Mouse (Mus musculus): Measurements from ENCODE around the gene Zfp14.
A peak's percentile ranks its signal among the peaks of the same experiment; 100 is the strongest.

The Zfp14 gene

DNA sequence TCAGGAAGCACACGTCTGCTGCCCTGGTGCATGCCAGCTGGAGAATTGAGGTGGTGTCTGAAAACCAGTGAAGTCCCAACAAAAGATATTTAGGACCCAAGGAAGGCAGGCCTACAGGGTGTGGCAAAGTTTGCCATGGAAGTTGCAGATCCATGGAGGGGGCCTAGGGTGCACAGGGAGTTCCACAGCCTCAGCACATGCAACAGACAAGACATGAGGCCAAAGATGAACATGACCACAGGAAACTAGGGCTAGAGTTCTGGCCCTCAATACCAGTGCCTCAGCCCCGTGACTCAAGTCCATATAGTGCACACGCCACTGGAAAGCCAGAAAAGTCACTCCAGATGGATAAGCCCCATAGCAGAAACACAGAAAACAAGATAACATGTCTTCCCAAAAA, 22.6 kb downstream of the Zfp14 start:
- no peak for DNase-seq (ENCODE audit: low spot score in 2 of 2)

- no peak for DNase-seq (ENCODE audit: low spot score in 2 of 2)
Measured at GRCm38 (mm10) chr7:30027331-30027730, 23.8 kb downstream of the Zfp14 start.

- DNase-seq (ENCODE audit: low spot score in 2 of 2) = no peak
Measured at GRCm38 (mm10) chr7:30025358-30025757, 25.8 kb downstream of the Zfp14 start.

DNA sequence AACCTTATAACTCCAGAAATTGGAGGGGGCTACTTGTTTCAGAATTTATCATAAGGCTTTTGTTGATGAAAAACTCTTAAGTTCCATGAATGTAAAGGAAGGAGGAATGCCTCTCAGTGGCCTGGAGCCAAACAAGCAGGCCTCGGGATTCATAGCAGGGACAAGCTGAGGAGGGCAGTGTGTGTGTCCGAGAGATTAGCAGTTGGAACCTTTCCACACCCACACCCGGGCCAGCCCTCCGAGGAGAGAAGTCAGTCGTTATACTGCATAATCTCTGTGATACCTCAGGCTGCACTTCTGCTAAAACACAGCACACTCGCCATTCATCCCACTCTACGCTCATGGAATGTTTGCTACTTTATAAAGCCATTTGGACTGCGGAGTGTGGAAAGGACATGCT, 27.4 kb downstream of the Zfp14 start:
- DNase-seq (ENCODE audit: low spot score in 2 of 2) = no peak

DNA sequence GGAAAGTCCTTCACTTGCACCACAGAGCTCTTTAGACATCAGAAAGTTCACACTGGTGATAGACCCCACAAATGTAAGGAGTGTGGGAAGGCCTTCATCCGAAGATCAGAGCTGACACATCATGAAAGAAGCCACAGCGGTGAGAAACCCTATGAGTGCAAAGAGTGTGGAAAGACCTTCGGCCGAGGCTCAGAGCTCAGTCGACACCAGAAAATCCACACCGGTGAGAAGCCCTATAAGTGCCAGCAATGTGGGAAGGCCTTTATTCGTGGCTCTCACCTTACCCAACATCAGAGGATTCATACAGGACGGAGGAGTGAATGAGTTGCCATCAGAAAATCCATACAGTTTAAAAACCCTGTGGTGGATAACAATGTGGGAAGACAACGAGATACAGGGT, 27.9 kb downstream of the Zfp14 start:
- no peak for DNase-seq (ENCODE audit: low spot score in 2 of 2)

GRCm38 (mm10) chr7:30019543-30019942, 31.6 kb downstream of the Zfp14 start:
- no peak for DNase-seq (ENCODE audit: low spot score in 2 of 2)

DNA sequence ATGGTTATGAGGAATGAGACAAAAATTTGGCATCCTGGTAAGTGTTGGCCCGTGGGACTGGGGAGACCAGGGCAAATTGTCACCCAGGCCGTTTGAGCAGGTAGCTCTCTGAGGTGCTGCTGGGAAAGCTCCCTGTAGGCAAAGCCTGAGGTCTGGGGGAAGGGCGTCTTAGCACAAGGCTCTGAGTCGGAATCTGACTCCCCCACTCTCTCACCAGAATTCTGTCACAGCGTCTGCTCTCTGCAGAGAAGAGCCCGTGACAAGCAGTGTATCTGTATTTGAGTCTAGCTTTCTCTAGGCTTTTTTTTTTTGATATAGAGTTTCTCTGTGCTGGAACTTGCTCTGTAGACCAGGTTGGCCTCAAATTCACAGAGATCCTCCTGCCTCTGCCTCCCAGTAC, 34.0 kb downstream of the Zfp14 start:
- no peak for DNase-seq (ENCODE audit: low spot score in 2 of 2)

DNA sequence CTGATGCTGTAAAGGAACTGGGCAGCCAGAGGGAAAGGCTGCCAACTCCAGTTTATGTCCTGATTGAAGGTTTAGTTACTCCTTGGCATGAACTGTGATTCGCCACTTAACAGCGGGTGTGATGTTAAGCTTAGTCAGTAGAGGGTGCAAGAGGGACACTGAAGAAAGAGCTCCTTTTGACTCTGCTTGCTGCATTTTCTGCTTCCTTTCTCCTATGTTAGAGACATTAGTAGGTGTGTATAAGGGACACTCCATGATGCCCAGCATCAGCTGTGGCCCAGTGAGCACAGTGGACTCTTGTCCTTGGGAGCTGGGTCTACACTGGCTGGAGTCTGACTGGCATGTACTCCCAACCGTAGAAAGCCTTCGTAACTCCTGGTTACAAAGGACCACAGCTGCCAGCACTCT, 38.2 kb downstream of the Zfp14 start:
- DNase-seq (ENCODE audit: low spot score in 2 of 2) = peak; percentile 40 to 53

- no peak for DNase-seq (ENCODE audit: low spot score in 2 of 2)
Measured at GRCm38 (mm10) chr7:30010551-30011195, 40.5 kb downstream of the Zfp14 start.

DNA sequence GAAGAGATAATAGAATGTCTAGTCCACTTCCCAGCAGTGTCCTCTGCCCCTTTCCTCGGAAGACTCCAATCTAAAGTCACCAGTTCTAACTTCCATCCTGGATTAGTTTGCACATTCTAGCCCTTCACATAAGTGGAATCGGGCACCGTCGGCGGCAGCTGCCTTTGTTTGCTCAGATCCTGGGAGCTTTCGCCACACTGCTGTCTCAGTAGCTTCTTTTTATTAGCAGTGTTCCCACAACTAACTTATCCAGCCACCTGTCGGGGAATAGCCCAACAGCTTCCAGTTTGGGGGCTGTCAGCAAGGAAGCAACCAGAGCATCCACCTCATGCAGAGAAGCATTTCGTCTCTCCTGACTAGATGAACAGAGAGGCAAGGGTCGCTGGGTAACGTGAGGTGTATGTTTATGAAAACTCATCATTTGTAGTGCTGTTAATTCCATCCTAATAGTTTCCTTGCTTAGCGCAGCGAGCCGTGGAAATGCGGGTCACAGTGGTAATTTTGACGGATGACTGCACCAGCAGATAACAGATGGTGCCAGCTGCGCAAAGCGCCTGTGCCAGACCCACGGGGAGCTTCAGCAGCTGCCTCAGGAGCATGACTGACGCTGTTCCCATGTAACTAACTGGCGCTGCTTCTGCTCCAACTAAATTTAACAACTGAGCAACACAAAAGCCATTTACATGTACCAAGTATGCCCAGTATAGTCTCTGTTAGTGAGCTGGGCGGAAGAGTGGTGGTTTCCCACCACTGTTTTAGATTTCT, 41.7 kb downstream of the Zfp14 start:
- DNase-seq (ENCODE audit: low spot score in 2 of 2) = peak; percentile 37 to 78

DNA sequence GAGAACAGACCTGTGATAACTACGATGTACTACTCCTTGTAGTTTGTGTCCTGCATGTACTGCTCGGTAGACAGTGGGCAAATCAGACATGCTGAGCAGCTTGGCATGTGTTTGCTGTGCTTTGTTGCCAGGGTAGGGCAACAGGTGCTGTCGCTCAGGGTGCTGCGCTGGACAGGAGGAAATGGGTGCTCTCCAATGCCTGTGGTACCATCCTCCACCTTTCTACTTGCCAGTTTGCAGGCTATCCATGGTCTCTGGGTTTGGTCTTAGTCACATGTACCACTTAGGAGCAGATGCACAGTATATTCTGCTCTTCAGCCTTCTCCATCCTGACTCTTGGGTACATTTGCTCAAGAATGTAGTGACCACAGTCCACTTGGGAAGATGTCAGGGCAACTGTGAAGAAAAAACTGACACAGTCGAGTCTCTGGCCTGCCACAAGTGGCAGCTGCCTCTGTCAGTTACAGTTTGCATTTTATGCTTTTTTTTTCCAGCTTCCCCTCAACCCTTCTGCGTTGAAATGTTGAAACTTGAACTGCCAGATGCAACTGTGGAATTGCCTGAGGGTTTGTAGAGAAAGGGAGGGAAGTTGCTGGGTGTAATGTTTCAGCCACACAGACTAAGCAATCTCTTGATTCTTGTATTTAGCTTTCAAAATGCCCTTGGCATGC, 43.0 kb downstream of the Zfp14 start:
- DNase-seq (ENCODE audit: low spot score in 2 of 2) = no peak

DNA sequence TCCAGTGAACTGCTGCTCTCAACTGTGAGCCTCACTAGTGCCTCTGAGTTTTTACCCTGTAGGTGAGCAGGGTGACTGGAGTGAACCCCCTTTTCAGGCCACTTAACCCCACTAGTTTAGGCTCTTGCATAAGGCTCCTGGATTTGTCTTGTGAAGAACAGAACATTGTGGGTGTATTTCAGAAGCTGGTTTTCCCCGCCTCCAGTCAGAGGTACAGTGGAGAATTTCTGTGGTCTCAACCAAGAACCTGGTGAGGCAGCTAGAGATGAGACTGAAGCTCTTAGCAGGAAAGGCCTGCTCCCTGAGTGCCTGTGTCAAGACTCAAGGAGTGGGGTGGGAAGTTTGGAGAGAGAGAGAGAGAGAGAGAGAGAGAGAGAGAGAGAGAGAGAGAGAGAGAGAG, 43.6 kb downstream of the Zfp14 start:
- DNase-seq (ENCODE audit: low spot score in 2 of 2) = peak in 1 of 2 experiments; percentile 50

- no peak for DNase-seq (ENCODE audit: low spot score in 2 of 2)
Measured at GRCm38 (mm10) chr7:30000601-30001000, 50.6 kb downstream of the Zfp14 start.

DNA sequence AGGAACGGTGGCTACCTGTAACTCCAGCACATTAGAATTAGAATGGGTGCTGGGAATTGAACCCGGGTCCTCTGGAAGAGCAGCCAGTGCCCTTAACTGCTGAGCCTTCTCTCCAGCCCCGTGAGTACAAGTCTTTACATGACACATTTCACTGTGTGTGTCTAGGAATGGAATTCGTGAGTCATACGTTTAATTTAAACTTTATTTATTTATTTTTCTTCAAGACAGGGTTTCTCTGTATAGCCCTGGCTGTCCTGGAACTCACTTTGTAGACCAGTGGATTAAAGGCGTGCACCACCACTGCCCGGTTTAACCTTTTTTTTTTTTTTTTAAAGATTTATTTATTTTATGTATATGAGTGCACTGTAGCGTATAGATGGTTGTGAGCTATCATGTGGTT, 56.0 kb downstream of the Zfp14 start:
- DNase-seq (ENCODE audit: low spot score in 2 of 2) = no peak

- DNase-seq (ENCODE audit: low spot score in 2 of 2) = no peak
Measured at GRCm38 (mm10) chr7:29993340-29993739, 57.8 kb downstream of the Zfp14 start.

GRCm38 (mm10) chr7:29992698-29993097, 58.5 kb downstream of the Zfp14 start:
- DNase-seq (ENCODE audit: low spot score in 2 of 2) = no peak

- no peak for DNase-seq (ENCODE audit: low spot score in 2 of 2)
Measured at GRCm38 (mm10) chr7:29989031-29989430, 62.1 kb downstream of the Zfp14 start.

GRCm38 (mm10) chr7:29987551-29987950, 63.6 kb downstream of the Zfp14 start:
- DNase-seq (ENCODE audit: low spot score in 2 of 2) = no peak
